Mouse (Mus musculus): ENCODE measurements around the gene Tmbim6. TPM values are rescaled to one million over a fixed set of nuclear protein-coding genes. Genes with fewer than 3 reads are reported as not detected.

The Tmbim6 gene
- total and polyA plus RNA-seq, 3 experiments: 91.2 to 239 (median 125) TPM

- DNase-seq (ENCODE audit: low spot score): peak; percentile 39
- H3K27me3 ChIP-seq (ENCODE audit: insufficient read depth, low read length): peaks cover 20% of the 10 kb centered on the region
- peaks cover 31% of the 10 kb centered on the region for H3K4me1 ChIP-seq (ENCODE audit: insufficient read depth, low read depth, low read length)
- peak overlapping the region; percentile 77 for H3K4me3 ChIP-seq (ENCODE audit: low read depth, low read length)
- no peaks in the 10 kb centered on the region for H3K9me3 ChIP-seq (replicated peaks)
- TF ChIP-seq GATA1 (IDR thresholded peaks at IDR 0.05; ENCODE audit: borderline replicate concordance, low read length) (no peak), TAL1 (conservative IDR thresholded peaks at IDR 0.05; ENCODE audit: low read depth, low read length) (no peak), POLR2AphosphoS5 (IDR thresholded peaks at IDR 0.05; ENCODE audit: insufficient replicate concordance, low read depth, low read length) (no peak), CTCF (IDR thresholded peaks at IDR 0.05; ENCODE audit: low read depth, low read length) (no peak)
- peaks cover 15% of the 10 kb centered on the region for H3K36me3 ChIP-seq (replicated peaks)
- ATAC-seq (ENCODE audit: extremely low read depth, insufficient number of reproducible peaks, low FRiP score, poor library complexity, severe bottlenecking): no peak
Observed at GRCm38 (mm10) chr15:99456963-99457605, 64.4 kb downstream of the Tmbim6 start.

- H3K4me3 ChIP-seq (ENCODE audit: low read depth, low read length): peak within 1 kb of the TSS; percentile 77
- no peaks in the 10 kb centered on the region for H3K9me3 ChIP-seq (replicated peaks)
- H3K4me1 ChIP-seq (ENCODE audit: insufficient read depth, low read depth, low read length): peaks cover 31% of the 10 kb centered on the region
- peaks cover 15% of the 10 kb centered on the region for H3K36me3 ChIP-seq (replicated peaks)
- ATAC-seq (ENCODE audit: extremely low read depth, insufficient number of reproducible peaks, low FRiP score, poor library complexity, severe bottlenecking): peak; percentile 98
- TF ChIP-seq CTCF (IDR thresholded peaks at IDR 0.05; ENCODE audit: low read depth, low read length): no peak
- no peak for TF ChIP-seq TAL1 (conservative IDR thresholded peaks at IDR 0.05; ENCODE audit: low read depth, low read length)
- TF ChIP-seq GATA2 (IDR thresholded peaks at IDR 0.05; ENCODE audit: borderline replicate concordance, low read depth, low read length): no peak
- no peak for TF ChIP-seq GATA1 (IDR thresholded peaks at IDR 0.05; ENCODE audit: borderline replicate concordance, low read length)
- TF ChIP-seq POLR2AphosphoS5 (IDR thresholded peaks at IDR 0.05; ENCODE audit: insufficient replicate concordance, low read depth, low read length): no peak
- H3K27me3 ChIP-seq (ENCODE audit: insufficient read depth, low read length): peaks cover 20% of the 10 kb centered on the region
- peak; percentile 97 for DNase-seq (ENCODE audit: low spot score)
Observed at GRCm38 (mm10) chr15:99457606-99458401, 65.1 kb downstream of the Tmbim6 start, which contains the start of gene Nckap5l. Gene Nckap5l, minus strand, starts transcription at chr15:99457748.

Other genes with a start within 250 kb of the Tmbim6 start
- not detected in 2 replicates for gene Kcnh3, start 168.0 kb upstream of the Tmbim6 start, total RNA-seq (2014; fragmentation: Nextera tagmentation)
- 0.05 TPM in 1 of 2 replicates, not detected in the other for gene Kcnh3, start 168.0 kb upstream of the Tmbim6 start, total RNA-seq (2017)
- gene Kcnh3, start 168.0 kb upstream of the Tmbim6 start, polyA plus RNA-seq (2012): not detected in 2 replicates
- 29.8 and 39.4 TPM in 2 replicates for gene Mcrs1, start 140.9 kb upstream of the Tmbim6 start, total RNA-seq (2014; fragmentation: Nextera tagmentation)
- 45.7 and 60.1 TPM in 2 replicates for gene Mcrs1, start 140.9 kb upstream of the Tmbim6 start, total RNA-seq (2017)
- 75.9 and 83.4 TPM in 2 replicates for gene Mcrs1, start 140.9 kb upstream of the Tmbim6 start, polyA plus RNA-seq (2012)
- gene Prpf40b, start 97.8 kb upstream of the Tmbim6 start, total RNA-seq (2014; fragmentation: Nextera tagmentation): 39.1 and 39.5 TPM in 2 replicates
- gene Prpf40b, start 97.8 kb upstream of the Tmbim6 start, total RNA-seq (2017): 10.1 and 13.1 TPM in 2 replicates
- 47.2 and 53.8 TPM in 2 replicates for gene Prpf40b, start 97.8 kb upstream of the Tmbim6 start, polyA plus RNA-seq (2012)
- gene Fam186b, start 97.0 kb upstream of the Tmbim6 start, total RNA-seq (2014; fragmentation: Nextera tagmentation): not detected in 2 replicates
- gene Fam186b, start 97.0 kb upstream of the Tmbim6 start, total RNA-seq (2017): 0.12 TPM in 1 of 2 replicates, not detected in the other
- not detected in 2 replicates for gene Fam186b, start 97.0 kb upstream of the Tmbim6 start, polyA plus RNA-seq (2012)
- gene Fmnl3, start 22.4 kb upstream of the Tmbim6 start, total RNA-seq (2014; fragmentation: Nextera tagmentation): 4.8 TPM in 1 of 2 replicates, not detected in the other
- 0.11 and 0.46 TPM in 2 replicates for gene Fmnl3, start 22.4 kb upstream of the Tmbim6 start, total RNA-seq (2017)
- 0.07 and 0.08 TPM in 2 replicates for gene Fmnl3, start 22.4 kb upstream of the Tmbim6 start, polyA plus RNA-seq (2012)
- 16.1 and 18.7 TPM in 2 replicates for gene Nckap5l, start 64.9 kb downstream of the Tmbim6 start, total RNA-seq (2014; fragmentation: Nextera tagmentation)
- gene Nckap5l, start 64.9 kb downstream of the Tmbim6 start, total RNA-seq (2017): 0.58 and 0.60 TPM in 2 replicates
- 15.2 and 17.2 TPM in 2 replicates for gene Nckap5l, start 64.9 kb downstream of the Tmbim6 start, polyA plus RNA-seq (2012)
- 10.3 and 13.2 TPM in 2 replicates for gene Bcdin3d, start 81.8 kb downstream of the Tmbim6 start, total RNA-seq (2014; fragmentation: Nextera tagmentation)
- 8.6 and 10.8 TPM in 2 replicates for gene Bcdin3d, start 81.8 kb downstream of the Tmbim6 start, total RNA-seq (2017)
- gene Bcdin3d, start 81.8 kb downstream of the Tmbim6 start, polyA plus RNA-seq (2012): 10.0 and 10.5 TPM in 2 replicates
- gene Faim2, start 135.3 kb downstream of the Tmbim6 start, total RNA-seq (2014; fragmentation: Nextera tagmentation): not detected in 2 replicates
- 0.06 and 0.33 TPM in 2 replicates for gene Faim2, start 135.3 kb downstream of the Tmbim6 start, total RNA-seq (2017)
- not detected in 2 replicates for gene Faim2, start 135.3 kb downstream of the Tmbim6 start, polyA plus RNA-seq (2012)
- gene Aqp2, start 186.2 kb downstream of the Tmbim6 start, total RNA-seq (2014; fragmentation: Nextera tagmentation): not detected in 2 replicates
- gene Aqp2, start 186.2 kb downstream of the Tmbim6 start, total RNA-seq (2017): 0.11 TPM in 1 of 2 replicates, not detected in the other
- not detected in 2 replicates for gene Aqp2, start 186.2 kb downstream of the Tmbim6 start, polyA plus RNA-seq (2012)
- not detected in 2 replicates for gene Aqp5, start 197.9 kb downstream of the Tmbim6 start, total RNA-seq (2014; fragmentation: Nextera tagmentation)
- gene Aqp5, start 197.9 kb downstream of the Tmbim6 start, total RNA-seq (2017): 0.44 TPM in 1 of 2 replicates, not detected in the other
- gene Aqp5, start 197.9 kb downstream of the Tmbim6 start, polyA plus RNA-seq (2012): not detected in 2 replicates
- not detected in 2 replicates for gene Aqp6, start 208.5 kb downstream of the Tmbim6 start, total RNA-seq (2014; fragmentation: Nextera tagmentation)
- 0.12 TPM in 1 of 2 replicates, not detected in the other for gene Aqp6, start 208.5 kb downstream of the Tmbim6 start, total RNA-seq (2017)
- gene Aqp6, start 208.5 kb downstream of the Tmbim6 start, polyA plus RNA-seq (2012): not detected in 2 replicates